Mouse (Mus musculus) layer of hippocampus, adult 9-11 months (tissue): Measurements from ENCODE around the gene Cntn5.

Experiments used
- DNase-seq: peaks from one replicate; pipeline ENCODE4 v3.0.0; 2022

Gene Cntn5

DNA sequence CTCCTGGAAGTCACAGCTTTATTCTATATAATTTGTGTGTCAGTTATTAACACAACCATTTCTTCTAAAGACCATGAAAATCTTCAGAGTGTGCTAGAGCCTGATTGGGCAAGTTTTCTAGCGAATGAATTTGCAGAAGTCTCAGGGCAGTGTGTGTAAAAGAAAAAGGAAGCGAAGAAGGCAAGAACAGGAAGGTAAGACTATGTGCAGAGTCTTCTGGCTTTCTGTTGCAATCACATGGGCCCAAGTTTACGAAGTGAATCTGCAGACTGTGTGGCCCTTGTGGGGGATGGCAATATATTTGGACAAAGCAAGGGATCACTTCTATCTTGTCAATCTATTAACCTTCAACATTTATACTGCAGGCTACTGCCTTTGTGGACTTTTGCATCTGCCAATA lies 1251.1 kb downstream of the Cntn5 start:
- no peak for DNase-seq

DNA sequence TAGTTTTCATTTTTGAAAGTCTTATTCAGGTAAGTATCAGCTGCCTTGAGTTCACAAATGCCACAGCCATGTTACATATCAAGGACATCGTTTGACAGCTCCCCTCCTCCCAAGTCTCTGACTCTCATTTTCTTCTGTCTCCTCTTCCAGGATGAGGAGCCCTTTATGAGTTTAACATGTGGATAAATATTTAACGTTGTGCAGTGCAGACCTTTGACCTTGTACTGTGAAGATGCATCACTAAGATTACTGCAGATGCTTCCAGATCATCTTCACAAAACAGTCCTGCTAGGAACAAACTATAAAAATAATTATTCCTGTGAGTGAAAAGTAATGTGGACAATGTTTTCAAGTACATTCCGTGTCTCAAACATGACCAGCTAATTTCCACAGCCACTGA lies 1257.2 kb downstream of the Cntn5 start:
- no peak for DNase-seq

DNA sequence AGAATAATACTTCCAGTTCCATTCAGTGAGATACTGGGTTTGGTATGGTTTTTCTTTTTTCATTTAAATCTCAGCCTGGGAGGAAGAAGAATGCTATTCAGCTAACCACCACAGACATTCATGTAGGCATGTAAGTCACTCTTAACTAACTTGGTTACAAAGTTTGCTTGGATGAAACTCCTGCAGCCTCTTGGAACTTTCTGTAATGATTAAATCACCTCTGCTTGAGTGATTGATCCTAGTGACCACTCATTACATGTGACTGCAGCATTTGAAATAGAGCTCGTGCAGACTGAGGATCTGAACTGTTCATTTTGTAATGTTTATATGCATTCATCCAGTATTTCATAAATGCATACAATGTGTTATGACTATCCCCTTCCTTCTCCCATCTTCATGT lies 1258.3 kb downstream of the Cntn5 start:
- DNase-seq: no peak
